Mouse (Mus musculus): ENCODE measurements around the gene Olfr1425.
A peak's percentile ranks its signal among the peaks of the same experiment; 100 is the strongest.
"Not testable (repeated sequence)": the region's sequence is repeated elsewhere in the genome, so short reads cannot be mapped to it uniquely, and the experiment has no call there.

Olfr1425 gene

DNA sequence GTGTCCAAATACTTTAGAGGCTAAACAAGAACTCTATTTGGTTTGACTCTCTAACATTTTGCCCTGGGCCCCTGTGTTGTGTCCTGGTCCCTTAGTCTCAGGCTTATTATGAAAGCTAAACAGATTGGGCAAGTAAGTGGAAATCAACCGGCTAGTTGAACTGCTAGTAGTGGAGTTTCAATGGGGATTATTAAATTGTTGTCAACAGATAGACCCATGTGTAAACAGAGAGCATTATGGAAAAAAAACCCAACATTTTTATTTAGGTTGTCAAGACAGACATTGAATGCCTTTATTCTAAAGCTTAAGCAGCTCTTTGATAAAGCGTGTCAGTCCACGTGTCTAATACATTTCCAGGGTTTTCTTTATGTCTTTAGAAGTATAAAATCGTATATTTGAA lies at the start of gene Olfr1425:
Gene Olfr1425 (minus strand): TSS at position 101 of the 400 bp plus-strand sequence.
- not testable (repeated sequence) for DNase-seq (ENCODE audit: low spot score in 2 of 2)

DNA sequence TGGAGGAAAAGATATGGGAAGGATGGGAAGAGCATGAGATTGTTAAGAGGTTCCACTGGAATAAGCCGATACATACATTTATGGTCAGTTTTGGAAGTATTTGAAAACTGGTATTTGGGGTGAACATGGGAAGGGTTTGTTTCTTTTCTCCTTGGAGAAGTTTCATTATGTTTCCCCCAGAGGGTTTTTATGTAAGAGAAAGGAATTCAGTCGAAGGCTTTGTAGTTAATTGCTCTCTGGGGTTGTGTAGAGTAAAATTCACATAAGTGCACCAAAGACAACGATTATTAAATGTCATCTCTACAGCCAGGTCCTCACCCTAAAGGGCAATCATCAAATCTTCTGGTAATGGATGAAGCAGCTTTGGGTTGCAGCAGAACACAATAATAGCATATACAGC lies 45.6 kb upstream of the Olfr1425 start, which contains the start of gene Olfr76:
Gene Olfr76 (minus strand): TSS at position 101 of the 400 bp plus-strand sequence.
- no peak for DNase-seq (ENCODE audit: low spot score in 2 of 2)

DNA sequence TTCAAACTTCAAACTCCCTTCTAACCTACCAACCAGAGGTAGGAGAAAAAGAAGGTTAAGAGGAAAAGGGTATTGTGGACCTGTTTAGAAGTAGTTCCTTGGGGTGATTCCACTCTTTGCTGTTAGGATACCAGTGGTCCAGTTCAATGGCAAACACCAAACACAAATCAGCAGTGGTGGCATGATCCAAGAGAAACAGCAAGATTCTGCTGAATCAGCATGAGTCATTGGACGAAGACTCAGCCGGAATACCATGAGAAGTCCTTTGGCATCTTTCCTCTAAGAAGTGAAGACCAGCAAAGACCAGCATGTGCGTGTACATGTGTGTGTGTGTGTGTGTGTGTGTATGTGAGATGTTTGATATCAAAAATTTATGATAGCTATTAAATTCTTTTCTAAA lies 38.9 kb upstream of the Olfr1425 start:
- no peak for DNase-seq (ENCODE audit: low spot score in 2 of 2)

DNA sequence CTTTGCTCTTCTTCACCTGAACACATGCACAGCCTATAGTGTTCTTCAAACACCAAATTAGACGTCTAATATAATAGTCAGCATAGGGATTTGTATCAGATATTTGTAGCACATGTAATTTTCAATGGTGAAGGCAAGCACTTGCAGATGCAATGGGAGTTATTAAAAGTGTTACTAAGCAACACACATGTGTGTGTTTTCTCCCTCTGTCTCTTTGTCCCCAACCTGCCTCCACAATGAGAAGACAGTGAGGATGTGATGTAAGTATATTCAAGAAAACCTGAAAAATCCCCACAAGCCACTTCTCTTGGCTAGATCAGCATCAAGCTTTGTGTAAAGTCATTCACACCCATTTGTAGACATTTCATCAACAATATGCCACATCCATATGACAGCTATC lies 38.3 kb upstream of the Olfr1425 start, which contains the start of gene Olfr1428:
Gene Olfr1428 (minus strand): TSS at position 101 of the 400 bp plus-strand sequence.
- no peak for DNase-seq (ENCODE audit: low spot score in 2 of 2)

DNA sequence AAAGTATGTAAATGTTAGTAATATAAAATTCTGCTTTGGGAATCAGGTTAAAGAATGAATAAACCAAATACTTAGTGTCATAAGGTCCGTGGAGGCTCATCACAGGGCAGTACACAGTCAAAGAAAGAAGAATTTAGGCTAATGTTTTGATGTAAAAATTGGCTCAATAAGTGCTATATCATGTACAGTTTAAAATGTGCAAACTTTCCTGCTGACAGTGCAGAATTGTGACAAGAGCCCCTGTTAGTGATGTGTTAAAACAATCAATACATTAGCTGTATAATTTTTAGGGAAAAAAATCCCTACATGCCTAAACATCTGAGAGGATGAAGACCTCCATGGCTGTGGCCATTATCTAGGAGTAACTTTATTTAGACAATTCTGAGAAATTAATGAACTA lies 36.3 kb upstream of the Olfr1425 start:
- DNase-seq (ENCODE audit: low spot score in 2 of 2), result no peak

DNA sequence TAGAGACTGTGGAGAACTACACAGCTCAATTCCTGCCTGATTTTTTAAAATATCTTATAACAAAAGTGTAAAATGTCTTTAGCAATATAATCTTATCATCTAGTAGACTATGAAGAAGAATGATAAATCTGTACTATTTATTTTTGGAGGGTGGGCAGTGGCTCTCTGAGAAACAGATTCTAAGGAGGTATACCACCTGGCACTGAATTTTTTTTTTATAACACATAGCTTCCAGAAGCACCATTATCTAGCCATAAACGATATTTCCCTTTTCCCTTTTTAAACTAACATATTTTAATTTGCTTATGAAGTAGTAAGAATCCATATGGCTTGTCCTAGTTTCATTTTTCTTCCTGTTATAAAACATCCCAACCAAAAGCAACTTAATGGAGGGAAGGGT lies 27.0 kb upstream of the Olfr1425 start:
- DNase-seq (ENCODE audit: low spot score in 2 of 2), result peak in 1 of 2 experiments; percentile 6

DNA sequence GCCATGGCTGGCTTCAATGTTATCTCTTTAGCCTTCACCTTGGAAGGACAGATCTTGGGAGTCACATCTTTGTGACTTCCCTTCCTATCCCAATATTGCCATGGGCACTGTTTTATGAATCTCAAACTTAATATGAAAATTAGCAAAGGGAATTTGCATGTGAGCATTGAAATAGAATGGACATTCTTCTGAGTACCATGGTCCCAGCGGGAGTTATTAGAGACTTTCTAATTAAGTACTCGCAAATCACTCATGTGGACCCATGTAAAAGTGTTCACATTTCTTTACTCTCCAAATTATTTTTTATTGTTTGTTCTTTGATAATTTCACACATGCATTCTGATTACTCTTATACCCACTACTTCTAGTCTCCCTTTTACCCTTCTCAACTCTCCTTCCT lies 25.7 kb upstream of the Olfr1425 start, which contains the start of gene Olfr1427:
Gene Olfr1427 (minus strand): TSS at position 101 of the 400 bp plus-strand sequence.
- DNase-seq (ENCODE audit: low spot score in 2 of 2), result no peak

DNA sequence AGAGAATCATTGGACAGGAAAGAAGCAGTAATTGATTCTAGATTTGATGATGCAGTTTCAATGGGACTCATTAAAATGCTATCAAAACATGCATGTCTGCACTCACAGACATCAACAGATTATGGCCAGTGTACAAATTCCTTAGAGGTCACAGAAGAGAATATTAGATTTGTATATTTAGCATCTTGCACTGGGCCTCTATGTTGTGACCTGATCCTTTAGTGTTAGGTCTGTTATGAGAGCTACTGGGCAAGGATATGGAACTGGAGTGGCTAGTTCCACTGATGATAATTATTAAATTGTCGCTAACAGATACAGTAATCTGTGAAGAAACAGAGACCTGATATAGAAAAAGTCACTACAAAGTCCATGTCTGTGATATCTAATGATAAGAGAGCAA lies 14.4 kb upstream of the Olfr1425 start, which contains the start of gene Olfr1426:
Gene Olfr1426 (minus strand): TSS at position 101 of the 400 bp plus-strand sequence.
- no peak for DNase-seq (ENCODE audit: low spot score in 2 of 2)

DNA sequence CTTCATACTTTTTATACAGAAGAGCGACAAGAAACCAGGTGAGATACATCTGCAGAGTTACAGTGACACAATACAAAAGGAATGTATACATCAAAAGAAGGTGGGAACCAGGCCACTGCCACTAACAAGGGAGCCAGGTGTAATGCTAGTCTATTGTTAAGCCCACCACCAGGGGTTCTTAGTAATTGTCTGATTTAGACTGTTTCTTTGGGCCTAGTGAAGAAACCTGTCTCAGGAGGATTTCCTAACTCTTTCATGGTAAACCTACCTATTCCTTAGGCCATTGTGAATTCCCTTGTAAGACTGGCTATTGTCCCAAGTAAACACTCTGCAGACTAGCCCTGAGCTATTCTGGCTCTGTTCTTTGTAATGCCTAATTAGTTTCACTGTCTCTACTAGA lies 8.0 kb downstream of the Olfr1425 start:
- DNase-seq (ENCODE audit: low spot score in 2 of 2), result not testable (repeated sequence)

DNA sequence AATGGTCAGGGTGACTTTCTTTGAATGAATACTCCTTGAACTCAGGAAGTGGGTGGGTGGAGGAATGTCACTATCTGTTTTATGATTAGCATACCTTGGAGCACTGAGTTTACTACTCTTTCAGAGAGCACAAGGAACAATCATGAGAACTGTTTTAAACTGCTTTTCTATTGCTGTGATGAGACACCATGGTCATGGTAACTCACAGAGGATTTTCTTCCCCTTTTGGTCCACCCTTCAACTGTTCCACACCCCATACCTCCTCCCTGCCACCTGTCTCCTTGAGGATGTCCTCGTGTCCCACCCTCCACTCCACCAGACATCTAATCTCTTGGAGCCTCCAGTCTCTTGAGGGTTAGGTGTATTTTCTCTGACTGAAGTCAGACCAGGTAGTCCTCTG lies 9.7 kb downstream of the Olfr1425 start:
- not testable (repeated sequence) for DNase-seq (ENCODE audit: low spot score in 2 of 2)

DNA sequence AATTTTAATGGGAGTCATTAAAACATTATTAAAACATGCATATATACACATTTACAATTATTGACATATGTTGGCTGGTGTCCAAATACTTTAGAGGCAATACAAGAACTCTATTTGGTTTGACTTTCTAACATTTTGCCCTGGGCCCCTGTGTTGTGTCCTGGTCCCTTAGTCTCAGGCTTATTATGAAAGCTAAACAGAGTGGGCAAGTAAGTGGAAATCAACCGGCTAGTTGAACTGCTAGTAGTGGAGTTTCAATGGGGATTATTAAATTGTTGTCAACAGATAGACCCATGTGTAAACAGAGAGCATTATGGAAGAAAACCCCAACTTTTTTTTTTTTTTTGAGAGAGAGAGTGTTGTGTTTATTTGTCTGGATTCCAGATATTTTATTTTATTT lies 14.9 kb downstream of the Olfr1425 start, which contains the start of gene Olfr1424:
Gene Olfr1424 (minus strand): TSS at position 101 of the 400 bp plus-strand sequence.
- DNase-seq (ENCODE audit: low spot score in 2 of 2), result not testable (repeated sequence)

DNA sequence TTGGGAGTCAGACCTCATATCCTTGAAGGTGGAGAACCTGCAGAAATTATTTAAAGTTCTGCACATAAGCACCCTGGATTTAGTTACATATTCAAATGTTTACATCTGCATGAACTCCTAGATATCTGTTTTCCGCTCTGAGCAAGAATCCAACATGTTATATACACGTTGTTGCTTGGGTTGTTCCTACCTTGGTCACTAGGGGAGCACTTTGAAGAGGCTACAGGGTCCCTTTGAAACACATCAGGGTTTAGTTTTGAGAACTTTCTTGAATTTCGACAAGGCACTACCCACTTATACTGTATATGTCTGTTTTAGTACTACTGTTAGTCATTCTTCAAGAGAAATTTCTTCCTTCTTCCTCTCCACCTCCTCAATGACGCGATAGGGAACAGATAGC lies 34.4 kb downstream of the Olfr1425 start:
- DNase-seq (ENCODE audit: low spot score in 2 of 2), result no peak

DNA sequence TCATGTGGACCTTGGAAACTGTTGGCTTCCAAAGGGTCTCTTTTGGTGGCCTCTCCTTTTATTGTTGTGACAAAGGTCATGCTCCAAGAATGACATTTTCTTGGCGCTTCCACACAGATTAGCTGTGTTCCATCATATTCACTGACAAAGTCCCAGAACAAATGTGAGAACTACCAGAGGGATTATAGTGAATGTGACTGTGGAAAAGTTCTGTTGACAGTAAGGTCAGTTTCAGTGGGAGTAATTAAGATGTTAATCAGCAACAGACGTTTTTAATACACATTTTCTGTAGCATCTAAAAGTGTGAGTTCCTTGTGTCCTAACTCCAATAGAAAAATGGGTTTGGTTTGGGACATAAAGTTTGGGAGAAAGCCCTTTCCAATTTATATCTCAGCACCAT lies 36.3 kb downstream of the Olfr1425 start, which contains the start of gene Olfr1423:
Gene Olfr1423 (minus strand): TSS at position 101 of the 400 bp plus-strand sequence.
- no peak for DNase-seq (ENCODE audit: low spot score in 2 of 2)

DNA sequence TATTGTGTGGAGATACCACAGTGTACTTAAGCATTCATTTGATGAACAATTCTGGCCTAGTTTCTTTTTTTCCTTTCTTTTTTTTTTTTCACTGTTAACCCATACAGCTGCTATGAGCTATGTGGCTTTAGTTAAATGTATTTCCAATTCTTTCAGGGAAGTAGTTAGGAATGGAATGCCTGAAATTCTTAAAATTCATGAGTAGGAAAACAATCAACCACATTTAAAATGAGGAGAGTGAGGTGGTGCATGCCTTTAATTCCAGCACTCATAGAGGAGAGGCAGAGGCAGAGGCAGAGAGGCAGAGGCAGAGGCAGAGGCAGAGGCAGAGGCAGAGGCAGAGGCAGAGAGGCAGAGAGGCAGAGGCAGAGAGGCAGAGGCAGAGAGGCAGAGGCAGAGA lies 39.8 kb downstream of the Olfr1425 start:
- DNase-seq (ENCODE audit: low spot score in 2 of 2), result no peak

DNA sequence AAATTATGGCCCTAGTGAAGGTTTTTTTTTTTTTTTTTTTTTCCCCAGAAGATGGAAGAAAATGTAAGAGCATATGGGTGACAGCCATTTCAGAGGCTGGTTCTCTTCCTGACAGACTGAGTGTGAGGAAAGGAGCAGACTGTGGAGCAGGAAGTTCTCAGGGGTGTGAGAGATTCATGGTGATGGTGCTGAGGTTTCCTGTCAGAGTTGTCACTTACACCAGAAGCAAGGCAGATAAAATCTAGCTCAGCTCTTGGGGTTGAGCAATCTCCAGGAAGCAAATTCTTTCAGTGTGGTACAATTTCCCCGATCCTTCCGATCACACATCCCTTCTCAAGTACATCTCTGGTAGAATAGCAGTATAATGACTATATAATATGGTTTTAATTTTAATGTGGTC lies 50.9 kb downstream of the Olfr1425 start:
- DNase-seq (ENCODE audit: low spot score in 2 of 2), result no peak

DNA sequence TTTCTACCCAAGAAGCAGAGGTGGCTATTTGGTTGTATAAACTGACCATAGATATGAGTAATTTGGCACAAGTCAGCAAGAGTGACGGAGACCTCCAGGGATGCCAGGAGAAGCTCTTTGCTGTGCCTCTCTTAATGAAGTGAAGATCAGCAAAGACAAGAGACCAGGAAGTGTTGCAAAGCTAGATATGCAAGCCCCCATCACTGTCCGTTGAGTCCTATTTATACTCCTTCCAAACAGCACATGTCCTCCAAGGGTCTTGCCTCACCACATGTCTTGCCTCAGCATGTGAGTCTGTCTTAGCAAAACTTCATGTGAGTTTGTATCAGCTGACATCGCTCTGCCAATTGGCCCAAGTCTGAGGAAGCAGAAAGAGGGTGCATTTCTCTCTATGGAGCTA lies 52.2 kb downstream of the Olfr1425 start:
- no peak for DNase-seq (ENCODE audit: low spot score in 2 of 2)

DNA sequence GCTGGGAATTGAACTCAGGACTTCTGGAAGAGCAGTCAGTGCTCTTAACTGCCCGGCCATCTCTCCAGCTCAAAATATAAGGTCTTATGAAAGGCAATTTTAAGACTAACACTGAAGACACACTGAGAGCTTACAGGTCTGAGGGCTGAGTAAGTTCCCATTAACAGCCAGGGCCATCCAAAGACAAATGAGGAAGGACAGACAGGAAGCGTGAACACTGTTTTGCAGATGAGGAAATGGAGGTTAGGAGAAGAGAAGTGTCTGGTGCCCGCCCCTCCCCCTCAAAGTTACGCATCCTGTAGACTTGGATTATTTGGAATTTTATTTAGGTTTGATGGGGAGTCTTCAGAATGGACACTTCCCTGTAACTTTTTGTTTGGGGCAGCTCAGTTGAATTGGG lies 53.4 kb downstream of the Olfr1425 start:
- DNase-seq (ENCODE audit: low spot score in 2 of 2), result no peak

Measured in left cerebral cortex, adult 9 months (tissue).